Mouse (Mus musculus) stomach, embryonic 16.5 days (tissue): ENCODE measurements around the gene Tulp2. TPM values are rescaled to one million over a fixed set of nuclear protein-coding genes. Genes with fewer than 3 reads are reported as not detected.
"Not testable (repeated sequence)": the region's sequence is repeated elsewhere in the genome, so short reads cannot be mapped to it uniquely, and the experiment has no call there.

ENCODE experiments used
- ATAC-seq: fragments of 200-750 bp; cut with Nextera tagmentation; 2 replicates; pipeline ENCODE4 v1.8.0; 2017; ENCODE audit warnings: moderate number of reproducible peaks, moderate TSS enrichment; ENCODE audit not compliant: insufficient read depth, low FRiP score
- H3K27ac ChIP-seq: fragments of 300-500 bp; sonication (generic); 2 replicates; pipeline ENCODE4 v1.5.1; 2014; ENCODE audit warnings: low read length
- H3K27me3 ChIP-seq: fragments of 300-500 bp; sonication (generic); 2 replicates; pipeline ENCODE4 v1.6.1; 2014; ENCODE audit warnings: low read length, control low read depth, mixed read lengths; ENCODE audit not compliant: control insufficient read depth, insufficient read depth
- H3K36me3 ChIP-seq: fragments of 300-500 bp; sonication (generic); 2 replicates; pipeline ENCODE4 v1.6.1; 2014; ENCODE audit warnings: low read length; ENCODE audit not compliant: control insufficient read depth, insufficient read depth
- H3K4me1 ChIP-seq: fragments of 300-500 bp; sonication (generic); 2 replicates; pipeline ENCODE4 v1.6.1; 2014; ENCODE audit warnings: low read length, control low read depth, mixed read lengths; ENCODE audit not compliant: control insufficient read depth, insufficient read depth
- H3K4me2 ChIP-seq: fragments of 300-500 bp; sonication (generic); 2 replicates; pipeline ENCODE4 v1.6.1; 2014; ENCODE audit warnings: low read depth, low read length, mixed read lengths
- H3K4me3 ChIP-seq: fragments of 300-500 bp; sonication (generic); replicated peaks from 2 replicates; pipeline ENCODE4 v1.5.1; 2014; ENCODE audit warnings: mild to moderate bottlenecking, low read length
- H3K9ac ChIP-seq: fragments of 300-500 bp; sonication (generic); 2 replicates; pipeline ENCODE4 v1.6.1; 2014; ENCODE audit warnings: low read length
- H3K9me3 ChIP-seq: fragments of 300-500 bp; sonication (generic); replicated peaks from 2 replicates; pipeline ENCODE4 v1.6.1; 2016; ENCODE audit warnings: low read length, control low read depth; ENCODE audit not compliant: control insufficient read depth
- WGBS: fragments of 180-500 bp; shearing (Covaris S2); extraction: QIAGEN DNeasy Blood & Tissue Kit; methylation state at CpG from one replicate; pipeline ENCODE4 v1.1.7; 2014; 5-methylcytosine and 5-hydroxymethylcytosine counted together
- polyA plus RNA-seq: library from polyadenylated mRNA; unstranded; fragments of >200 nt; fragmentation: Nextera tagmentation; extraction: Ambion mirVana; gene quantifications from 2 replicates; pipeline ENCODE4 v1.2.1, GENCODE M21; 2015

Gene Tulp2
- polyA plus RNA-seq, 1 experiment from 2014 or later, result 1.5 TPM

DNA sequence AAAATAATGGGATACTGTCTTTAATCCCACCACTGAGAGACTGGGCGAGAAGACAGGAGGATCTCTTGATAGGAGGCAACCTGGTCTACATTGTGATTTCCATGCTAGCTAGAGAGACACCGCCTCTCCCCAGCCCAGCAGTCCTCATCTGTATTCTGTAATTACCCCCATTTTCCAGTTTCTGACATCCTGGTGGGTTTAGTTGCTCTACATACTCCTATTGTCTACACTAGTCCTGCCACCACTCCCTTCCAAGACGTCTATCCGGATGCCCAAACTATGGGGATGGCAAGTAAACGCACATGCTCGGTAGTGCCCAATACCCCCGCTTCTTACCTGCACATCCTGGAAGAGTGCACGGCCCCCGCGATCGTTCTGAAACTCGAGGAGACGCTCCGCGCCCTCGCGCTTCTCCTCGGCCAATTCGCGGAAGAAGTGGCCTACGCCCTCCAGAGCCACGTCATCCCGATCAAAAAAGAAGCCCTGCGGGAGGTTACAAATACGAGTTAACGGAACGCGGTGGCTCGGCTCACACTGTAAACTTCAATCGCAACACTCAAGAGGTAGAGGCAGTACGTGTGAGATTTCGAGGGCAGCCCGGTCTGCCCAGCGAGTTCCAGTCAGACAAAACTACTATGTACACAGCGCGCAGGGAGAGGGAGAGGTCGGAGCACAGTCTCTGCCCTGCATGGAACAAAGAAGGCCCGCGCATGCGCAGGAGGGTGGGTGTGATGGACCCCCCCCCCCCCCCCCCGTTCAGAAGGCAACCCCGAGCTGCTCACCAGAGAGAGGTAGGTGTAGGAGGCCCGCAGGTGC lies 22.7 kb upstream of the Tulp2 start:
- ATAC-seq, result peak; percentile 64
- WGBS, result under 1% methylated on average over 43 of the region's 43 CpGs

DNA sequence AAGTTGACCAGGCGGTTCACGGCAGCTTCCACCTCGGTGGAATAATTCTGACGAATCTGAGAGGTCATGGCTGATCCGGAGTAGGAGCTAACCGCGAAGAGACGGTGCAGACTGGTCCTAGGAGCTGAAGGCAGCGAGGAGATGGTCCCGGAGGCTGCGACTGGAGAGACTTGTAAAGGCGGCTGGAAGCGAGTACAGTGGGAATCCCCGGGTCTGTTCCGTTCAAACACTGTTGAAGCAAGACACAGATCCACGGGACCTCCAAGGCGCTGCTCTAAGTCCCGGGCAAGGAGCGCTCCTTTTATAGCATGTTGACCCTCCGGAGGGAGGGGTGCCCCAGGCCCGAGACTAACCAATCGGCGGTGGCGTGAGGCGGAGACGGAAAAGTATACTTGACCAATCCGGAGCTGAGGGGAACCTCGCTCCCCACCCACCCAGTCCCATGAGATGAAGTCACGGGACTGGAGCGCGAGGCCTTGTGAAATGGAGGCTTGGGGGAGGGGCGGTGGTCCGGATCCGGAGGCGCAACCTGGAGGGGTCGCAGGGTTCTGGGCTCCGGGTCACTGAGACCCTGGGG lies 22.0 kb upstream of the Tulp2 start, which contains the start of gene Ftl1:
Gene Ftl1, minus strand, starts transcription at position 321 of the 577 bp plus-strand sequence.
- WGBS, result under 1% methylated on average over 35 of the region's 37 CpGs

More for the DNA sequence above, 22.7 kb upstream of the Tulp2 start:
- peak overlapping the region; percentile 91 for H3K9ac ChIP-seq
- H3K27me3 ChIP-seq, result no peaks in the 10 kb centered on the region
- H3K4me2 ChIP-seq, result peak overlapping the region; percentile 87
- H3K36me3 ChIP-seq, result peaks cover 7% of the 10 kb centered on the region
- H3K9me3 ChIP-seq, result no peaks in the 10 kb centered on the region
- H3K4me3 ChIP-seq, result peak overlapping the region; percentile 89
- peaks cover 34% of the 10 kb centered on the region for H3K4me1 ChIP-seq
- peak overlapping the region; percentile 94 for H3K27ac ChIP-seq

DNA sequence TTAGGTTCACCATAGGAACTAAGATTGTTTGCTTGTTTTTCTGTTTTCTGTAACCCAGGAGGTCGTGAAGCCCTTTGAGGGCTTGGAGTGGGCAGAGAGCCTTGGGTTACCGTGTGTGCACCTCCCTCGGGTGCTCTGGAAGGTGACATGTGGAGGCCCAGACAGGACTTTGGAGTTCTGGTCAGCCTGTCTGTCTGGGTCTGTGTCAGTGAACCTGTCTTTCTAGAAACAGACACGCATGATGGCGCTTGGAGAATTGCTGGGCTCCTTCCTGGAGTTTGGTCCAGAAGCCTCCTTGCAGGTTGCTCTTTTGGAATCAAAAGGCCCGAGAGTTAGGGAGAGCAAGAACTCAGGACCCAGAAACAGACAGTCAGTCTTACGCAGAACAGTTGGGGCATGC lies 21.3 kb upstream of the Tulp2 start:
- 59% methylated on average over 7 of the region's 7 CpGs for WGBS
- H3K27ac ChIP-seq, result peak overlapping the region; percentile 93
- H3K9me3 ChIP-seq, result no peaks in the 10 kb centered on the region
- H3K27me3 ChIP-seq, result no peaks in the 10 kb centered on the region
- H3K4me3 ChIP-seq, result peak overlapping the region; percentile 89
- peaks cover 8% of the 10 kb centered on the region; the same call in 1 of the 2 replicates for H3K36me3 ChIP-seq
- peaks cover 34% of the 10 kb centered on the region for H3K4me1 ChIP-seq
- no peak for ATAC-seq
- peak overlapping the region; percentile 76 for H3K9ac ChIP-seq
- peak overlapping the region; percentile 70 for H3K4me2 ChIP-seq

More for the DNA sequence above, 22.0 kb upstream of the Tulp2 start, which contains the start of gene Ftl1:
- Histone ChIP-seq H3K27ac (peak within 1 kb of the TSS; percentile 94), H3K4me1 (peaks cover 34% of the 10 kb centered on the region), H3K4me3 (peak within 1 kb of the TSS; percentile 89), H3K9ac (peak within 1 kb of the TSS; percentile 91), H3K4me2 (peak within 1 kb of the TSS; percentile 87)
- H3K36me3 ChIP-seq, H3K9me3 ChIP-seq, H3K27me3 ChIP-seq: not testable (repeated sequence)
- ATAC-seq, result peak; percentile 96

DNA sequence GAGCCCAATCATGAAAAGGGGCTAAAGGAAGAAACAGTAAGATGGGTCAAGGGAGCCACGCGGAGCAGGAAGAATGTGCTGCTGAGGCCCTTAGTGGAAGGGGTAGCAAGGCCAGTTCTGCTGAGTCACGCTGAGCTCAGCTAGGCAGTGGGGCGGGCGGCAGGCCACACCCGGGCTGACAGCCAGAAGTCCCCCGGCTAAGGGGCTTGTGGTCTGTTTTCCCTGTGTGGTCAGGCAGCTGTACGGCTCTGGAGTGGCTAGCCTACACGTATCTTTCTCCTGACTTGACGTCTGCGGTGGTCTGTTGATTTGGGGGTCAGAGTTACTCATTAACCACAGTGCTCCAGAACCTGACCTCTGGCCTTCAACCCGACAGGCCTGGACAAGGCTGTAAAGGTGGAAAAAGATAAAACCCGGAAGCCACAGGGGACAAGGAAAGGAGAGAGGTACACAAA lies 20.8 kb upstream of the Tulp2 start:
- H3K9ac ChIP-seq, result peak overlapping the region; percentile 76
- peaks cover 8% of the 10 kb centered on the region; the same call in 1 of the 2 replicates for H3K36me3 ChIP-seq
- peak overlapping the region; percentile 12 for H3K4me3 ChIP-seq
- WGBS, result 11% methylated on average over 13 of the region's 13 CpGs
- H3K4me2 ChIP-seq, result peak overlapping the region; percentile 70
- ATAC-seq, result peak; percentile 42; the same call in 1 of the 2 replicates
- peak overlapping the region; percentile 93 for H3K27ac ChIP-seq
- no peaks in the 10 kb centered on the region for H3K9me3 ChIP-seq
- peaks cover 36% of the 10 kb centered on the region for H3K4me1 ChIP-seq
- H3K27me3 ChIP-seq, result no peaks in the 10 kb centered on the region

DNA sequence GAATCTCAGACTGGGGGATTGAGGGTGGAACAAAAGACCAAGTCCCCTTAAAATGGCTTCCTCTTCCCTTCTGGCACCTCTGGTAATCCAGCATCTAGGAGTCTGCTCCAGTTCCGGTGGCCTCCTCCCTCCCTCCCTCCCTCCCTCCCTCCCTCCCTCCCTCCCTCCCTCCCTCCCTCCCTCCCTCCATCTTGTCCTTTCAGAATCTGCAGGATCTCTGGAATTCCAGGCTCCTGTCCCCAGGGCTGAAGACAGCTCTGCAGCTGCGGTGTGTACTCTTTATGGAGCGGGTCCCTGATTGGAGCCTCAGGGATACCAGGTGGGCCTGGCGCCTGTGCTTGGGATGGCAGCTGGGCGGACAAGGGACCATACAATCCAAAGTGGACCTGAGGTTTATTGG lies 20.4 kb upstream of the Tulp2 start:
- Histone ChIP-seq H3K4me1 (peaks cover 38% of the 10 kb centered on the region), H3K4me3 (no peak overlapping the region), H3K27ac (peak overlapping the region; percentile 93), H3K9me3 (no peaks in the 10 kb centered on the region), H3K9ac (peak overlapping the region; percentile 76), H3K36me3 (peaks cover 8% of the 10 kb centered on the region; the same call in 1 of the 2 replicates), H3K27me3 (no peaks in the 10 kb centered on the region), H3K4me2 (peak overlapping the region; percentile 70)
- 54% methylated on average over 5 of the region's 5 CpGs for WGBS
- ATAC-seq, result no peak

DNA sequence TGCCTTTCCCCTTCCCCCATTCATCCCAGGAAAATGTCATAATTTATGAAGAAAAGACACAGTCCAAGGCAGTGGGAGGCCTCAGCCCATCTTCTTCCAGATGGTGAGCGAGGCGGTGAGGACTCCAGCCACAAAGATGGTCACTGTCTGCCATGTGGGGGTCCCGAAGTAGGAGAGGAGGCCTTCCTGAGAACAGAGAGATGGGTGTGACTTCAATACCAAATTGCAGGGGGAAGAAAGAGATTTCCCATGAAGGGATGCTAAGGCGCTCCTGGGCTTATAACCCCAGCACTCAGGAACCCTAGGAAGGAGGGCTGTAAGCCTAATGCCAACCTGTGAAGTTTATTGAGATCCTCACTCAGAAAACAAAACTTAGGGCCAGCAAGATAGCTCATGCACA lies 19.9 kb upstream of the Tulp2 start:
- Histone ChIP-seq H3K36me3 (peaks cover 8% of the 10 kb centered on the region; the same call in 1 of the 2 replicates), H3K9me3 (no peaks in the 10 kb centered on the region), H3K4me3 (no peak overlapping the region), H3K27me3 (no peaks in the 10 kb centered on the region), H3K9ac (no peak overlapping the region), H3K4me2 (no peak overlapping the region), H3K27ac (peak overlapping the region; percentile 93), H3K4me1 (peaks cover 38% of the 10 kb centered on the region)
- WGBS, result 83% methylated on average over 4 of the region's 4 CpGs
- ATAC-seq, result no peak

DNA sequence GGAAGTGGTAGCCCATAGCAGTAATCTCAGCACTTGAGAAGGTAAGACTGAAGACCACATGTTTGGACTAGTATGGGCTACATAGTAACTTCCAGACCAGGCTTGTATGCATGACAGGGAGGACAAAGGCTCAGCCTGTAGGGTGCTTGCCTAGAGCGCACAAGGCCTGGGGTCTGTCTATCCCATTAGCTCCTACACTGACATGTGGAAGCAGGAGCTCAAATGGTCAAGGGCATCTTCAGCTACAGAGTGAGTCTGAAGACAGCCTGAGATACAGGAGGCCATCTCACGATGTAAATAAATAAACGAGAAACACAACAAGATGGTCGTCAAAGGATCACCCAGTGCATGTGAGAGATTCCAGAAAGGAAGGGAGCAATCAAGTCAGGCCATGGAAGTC lies 19.4 kb upstream of the Tulp2 start:
- Histone ChIP-seq H3K4me3 (no peak overlapping the region), H3K9me3 (no peaks in the 10 kb centered on the region), H3K36me3 (peaks cover 8% of the 10 kb centered on the region; the same call in 1 of the 2 replicates), H3K4me1 (peaks cover 39% of the 10 kb centered on the region), H3K27ac (no peak overlapping the region), H3K27me3 (no peaks in the 10 kb centered on the region), H3K9ac (no peak overlapping the region), H3K4me2 (no peak overlapping the region)
- ATAC-seq, result no peak
- WGBS, result 84% methylated on average over 4 of the region's 4 CpGs

DNA sequence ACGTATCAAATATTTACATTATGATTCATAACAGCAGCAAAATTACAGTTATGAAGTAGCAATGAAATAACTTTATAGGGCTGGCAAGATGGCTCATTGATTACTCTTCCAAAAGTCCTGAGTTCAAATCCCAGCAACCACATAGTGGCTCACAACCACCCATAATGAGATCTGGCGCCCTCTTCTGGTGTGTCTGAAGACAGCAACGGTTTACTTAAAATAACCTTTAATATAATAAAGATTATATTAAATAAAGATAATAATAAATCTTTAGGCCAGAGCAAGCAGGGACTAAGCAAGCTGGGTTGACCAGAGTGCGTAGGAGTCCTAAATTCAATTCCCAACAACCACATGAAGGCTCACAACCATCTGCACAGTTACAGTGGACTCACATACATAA lies 18.8 kb upstream of the Tulp2 start:
- H3K9me3 ChIP-seq, H3K27me3 ChIP-seq, H3K4me3 ChIP-seq, H3K4me2 ChIP-seq, H3K27ac ChIP-seq, H3K36me3 ChIP-seq, H3K9ac ChIP-seq, ATAC-seq: not testable (repeated sequence)
- 77% methylated on average over 4 of the region's 4 CpGs for WGBS
- H3K4me1 ChIP-seq, result peaks cover 34% of the 10 kb centered on the region
